Mouse (Mus musculus) small intestine, adult 2 months (tissue): ENCODE measurements around the gene Hecw2. TPM values are rescaled to one million over a fixed set of nuclear protein-coding genes. Genes with fewer than 3 reads are reported as not detected.

Source experiments
- H3K27ac ChIP-seq: fragments of 200-500 bp; 2 replicates; pipeline ENCODE4 v1.5.1; 2012; ENCODE audit warnings: low read depth, low read length, control low read depth, inconsistent platforms; ENCODE audit not compliant: insufficient read depth
- H3K27me3 ChIP-seq: fragments of 200-500 bp; 2 replicates; pipeline ENCODE4 v1.6.1; 2012; ENCODE audit warnings: mild to moderate bottlenecking, moderate library complexity, low read length, inconsistent platforms; ENCODE audit not compliant: control insufficient read depth, insufficient read depth
- H3K36me3 ChIP-seq: fragments of 200-500 bp; 2 replicates; pipeline ENCODE4 v1.6.1; 2012; ENCODE audit warnings: mild to moderate bottlenecking, low read length, control low read depth, inconsistent platforms; ENCODE audit not compliant: control insufficient read depth, insufficient read depth
- H3K4me1 ChIP-seq: fragments of 200-500 bp; 2 replicates; pipeline ENCODE4 v1.6.1; 2012; ENCODE audit warnings: low read length, inconsistent platforms, mixed read lengths; ENCODE audit not compliant: control insufficient read depth, insufficient read depth, insufficient read length
- H3K4me3 ChIP-seq: fragments of 200-500 bp; 2 replicates; pipeline ENCODE4 v1.5.1; 2012; ENCODE audit warnings: low read depth, mild to moderate bottlenecking, control low read depth, inconsistent platforms, low read length, moderate library complexity
- CTCF ChIP-seq: fragments of 200-500 bp; IDR thresholded peaks from 2 replicates; pipeline ENCODE4 v1.5.1; 2012; ENCODE audit warnings: low read depth, mild to moderate bottlenecking, control low read depth, inconsistent platforms, low read length, moderate library complexity, mixed read lengths; ENCODE audit not compliant: insufficient replicate concordance, insufficient read length; ENCODE audit errors: extremely low read depth
- POLR2A ChIP-seq: fragments of 200-500 bp; IDR thresholded peaks from 2 replicates; pipeline ENCODE4 v1.6.1; 2012; ENCODE audit warnings: low read depth, mild to moderate bottlenecking, control low read depth, inconsistent platforms, low read length, moderate library complexity
- WGBS: fragments of 180-500 bp; shearing (Covaris S2); methylation state at CpG from one replicate; pipeline ENCODE4 v1.1.7; 2018; 5-methylcytosine and 5-hydroxymethylcytosine counted together
- polyA plus RNA-seq: library from polyadenylated mRNA; depleted of rRNA; stranded (reverse); fragments of >200 nt; gene quantifications from 2 replicates; pipeline ENCODE4 v1.2.3, GENCODE M21; 2012

Gene Hecw2
- polyA plus RNA-seq, 1 experiment = 0.25 TPM

DNA sequence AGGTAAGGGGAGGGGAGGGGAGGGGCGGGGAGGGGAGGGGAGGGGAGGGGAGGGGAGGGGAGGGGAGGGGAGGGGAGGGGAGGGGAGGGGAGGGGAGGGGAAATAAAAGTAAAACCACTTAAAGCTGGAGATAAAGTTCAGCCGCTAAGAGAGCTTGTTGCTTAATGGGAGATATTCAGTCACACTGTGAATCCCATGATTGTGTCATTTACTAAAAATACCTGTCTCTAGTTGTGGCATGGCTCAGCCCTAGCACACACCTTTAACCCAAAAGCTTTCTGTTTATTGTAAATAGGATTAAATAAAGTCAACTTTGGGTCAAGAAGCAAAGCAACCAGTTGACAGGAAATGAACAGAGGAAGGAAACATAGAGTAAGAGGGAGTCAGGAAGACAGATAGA, 14.3 kb downstream of the Hecw2 start:
- H3K36me3 ChIP-seq = no peaks in the 10 kb centered on the region
- H3K27me3 ChIP-seq = no peaks in the 10 kb centered on the region

DNA sequence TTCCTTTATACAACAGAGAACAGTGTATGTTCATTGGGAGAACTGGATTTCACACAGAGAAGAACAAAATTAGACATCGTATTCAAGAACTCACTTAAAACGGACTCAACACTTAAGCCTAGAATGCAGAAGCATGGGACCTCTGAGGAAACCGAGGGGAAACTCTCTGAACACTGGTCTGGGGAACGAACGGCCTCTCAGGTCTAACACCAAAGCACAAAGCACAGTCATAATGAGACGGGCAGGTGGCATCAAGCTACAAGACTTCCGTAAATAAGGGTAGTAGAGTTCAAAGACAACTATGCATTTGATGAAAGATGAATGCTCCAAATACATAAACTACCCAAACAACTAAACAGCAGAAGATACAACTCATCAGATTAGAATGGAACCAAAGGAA, 15.8 kb downstream of the Hecw2 start:
- no peaks in the 10 kb centered on the region for H3K36me3 ChIP-seq
- H3K27me3 ChIP-seq = no peaks in the 10 kb centered on the region
- H3K27ac ChIP-seq = no peak overlapping the region
- H3K4me1 ChIP-seq = no peaks in the 10 kb centered on the region
- no peak overlapping the region for H3K4me3 ChIP-seq
- WGBS = 88% methylated on average over 7 of the region's 7 CpGs
- TF ChIP-seq CTCF (no peak), POLR2A (no peak)

More for the DNA sequence above, 14.3 kb downstream of the Hecw2 start:
- 10% methylated on average over 1 of the region's 2 CpGs for WGBS
- H3K4me3 ChIP-seq = no peak overlapping the region
- TF ChIP-seq POLR2A (no peak), CTCF (no peak)
- no peaks in the 10 kb centered on the region for H3K4me1 ChIP-seq
- no peak overlapping the region for H3K27ac ChIP-seq

- H3K27me3 ChIP-seq = no peaks in the 10 kb centered on the region
- H3K27ac ChIP-seq = no peak overlapping the region
- no peak for TF ChIP-seq POLR2A
- TF ChIP-seq CTCF = no peak
- no peak overlapping the region for H3K4me3 ChIP-seq
- no peaks in the 10 kb centered on the region for H3K4me1 ChIP-seq
- H3K36me3 ChIP-seq = no peaks in the 10 kb centered on the region
- WGBS = 89% methylated on average over 2 of the region's 2 CpGs
These were observed 18.4 kb downstream of the Hecw2 start for GRCm38 (mm10) chr1:54176592-54176991.

DNA sequence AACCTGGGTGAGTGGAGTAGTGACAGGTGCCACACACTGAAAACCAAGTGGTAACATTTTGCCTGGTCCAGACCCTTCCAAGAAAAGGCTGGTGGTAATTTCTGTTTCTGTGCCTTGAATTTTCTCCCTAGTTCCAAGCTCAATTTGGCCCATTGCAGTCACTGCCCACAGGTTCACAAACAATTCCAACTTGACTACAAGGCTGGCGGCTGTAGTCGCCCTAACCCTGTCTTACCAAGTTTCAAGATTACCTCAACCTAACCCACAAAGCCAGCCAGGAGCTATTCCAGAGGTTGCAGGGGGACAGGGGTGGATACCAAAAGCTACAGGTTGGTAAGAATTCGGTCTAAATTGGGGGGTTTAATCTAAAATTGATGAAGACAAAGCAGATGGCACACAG, 27.0 kb downstream of the Hecw2 start:
- WGBS = 92% methylated on average over 3 of the region's 3 CpGs
- Histone ChIP-seq H3K27me3 (no peaks in the 10 kb centered on the region), H3K27ac (no peak overlapping the region), H3K36me3 (no peaks in the 10 kb centered on the region), H3K4me3 (no peak overlapping the region), H3K4me1 (no peaks in the 10 kb centered on the region)
- TF ChIP-seq POLR2A (no peak), CTCF (no peak)

DNA sequence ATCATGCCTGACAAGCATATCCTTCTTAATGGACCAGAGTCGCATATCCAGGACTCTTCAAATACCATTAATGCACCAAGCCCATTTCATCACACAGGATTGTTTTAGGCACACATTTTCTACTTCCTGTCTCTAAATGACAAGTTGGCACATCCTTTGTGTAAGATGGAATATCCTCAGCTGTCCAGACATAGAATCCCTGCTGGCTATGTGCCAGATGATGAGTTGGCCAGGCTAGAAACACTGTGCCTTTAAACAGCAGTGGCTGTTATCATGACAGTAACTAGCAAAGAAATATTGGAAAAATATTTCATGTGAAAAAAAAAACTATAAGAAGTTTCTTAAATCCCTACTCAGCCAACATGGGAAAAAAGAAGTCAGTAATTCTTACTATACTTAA, 35.4 kb downstream of the Hecw2 start:
- no peaks in the 10 kb centered on the region for H3K4me1 ChIP-seq
- WGBS = 72% methylated on average over 1 of the region's 1 CpGs
- no peaks in the 10 kb centered on the region for H3K27me3 ChIP-seq
- no peaks in the 10 kb centered on the region for H3K36me3 ChIP-seq
- H3K27ac ChIP-seq = no peak overlapping the region
- TF ChIP-seq CTCF (no peak), POLR2A (no peak)
- no peak overlapping the region for H3K4me3 ChIP-seq

DNA sequence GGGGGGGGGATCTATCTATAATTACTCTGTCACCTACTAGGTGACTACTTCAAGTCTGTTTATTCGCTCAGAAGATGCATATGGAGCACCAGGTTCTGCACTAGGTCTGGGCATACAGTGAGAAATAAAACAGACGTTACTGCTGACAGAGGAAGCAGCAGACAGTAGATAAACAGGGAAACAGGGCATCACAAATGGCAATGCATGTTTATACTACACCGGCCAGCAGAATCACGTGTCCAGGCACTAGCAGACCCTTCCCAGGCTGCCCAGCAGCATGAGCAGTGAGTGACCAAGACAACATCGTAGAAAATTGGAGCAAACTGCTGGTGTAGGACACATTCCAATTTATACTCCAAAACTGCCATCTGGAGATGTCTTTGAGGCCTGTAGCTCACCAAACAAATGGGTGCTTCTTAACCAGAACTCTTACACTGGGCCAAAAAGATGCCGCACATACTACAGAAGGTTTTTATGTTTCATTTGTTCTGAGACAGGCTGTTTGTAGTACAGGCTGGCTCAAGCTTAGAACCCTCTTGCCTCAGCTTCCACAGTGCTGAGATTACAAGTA, 41.7 kb downstream of the Hecw2 start:
- H3K4me1 ChIP-seq = no peaks in the 10 kb centered on the region
- no peak overlapping the region for H3K4me3 ChIP-seq
- H3K27me3 ChIP-seq = no peaks in the 10 kb centered on the region; the same call in 1 of the 2 replicates
- WGBS = 72% methylated on average over 6 of the region's 6 CpGs
- no peak overlapping the region for H3K27ac ChIP-seq
- H3K36me3 ChIP-seq = no peaks in the 10 kb centered on the region
- TF ChIP-seq CTCF (no peak), POLR2A (no peak)

- no peak for TF ChIP-seq POLR2A
- no peak for TF ChIP-seq CTCF
- Histone ChIP-seq H3K4me1 (no peaks in the 10 kb centered on the region), H3K27me3 (no peaks in the 10 kb centered on the region), H3K4me3 (no peak overlapping the region), H3K27ac (no peak overlapping the region), H3K36me3 (no peaks in the 10 kb centered on the region)
- WGBS = 89% methylated on average over 5 of the region's 5 CpGs
These were observed 49.9 kb downstream of the Hecw2 start for GRCm38 (mm10) chr1:54145106-54145505.
